Mouse (Mus musculus): ENCODE measurements around the gene Cuedc1. TPM values are rescaled to one million over a fixed set of nuclear protein-coding genes. Genes with fewer than 3 reads are reported as not detected.
A peak's percentile ranks its signal among the peaks of the same experiment; 100 is the strongest.

The Cuedc1 gene
- polyA plus RNA-seq, 1 experiment from 2014 or later, result 23.4 TPM

DNA sequence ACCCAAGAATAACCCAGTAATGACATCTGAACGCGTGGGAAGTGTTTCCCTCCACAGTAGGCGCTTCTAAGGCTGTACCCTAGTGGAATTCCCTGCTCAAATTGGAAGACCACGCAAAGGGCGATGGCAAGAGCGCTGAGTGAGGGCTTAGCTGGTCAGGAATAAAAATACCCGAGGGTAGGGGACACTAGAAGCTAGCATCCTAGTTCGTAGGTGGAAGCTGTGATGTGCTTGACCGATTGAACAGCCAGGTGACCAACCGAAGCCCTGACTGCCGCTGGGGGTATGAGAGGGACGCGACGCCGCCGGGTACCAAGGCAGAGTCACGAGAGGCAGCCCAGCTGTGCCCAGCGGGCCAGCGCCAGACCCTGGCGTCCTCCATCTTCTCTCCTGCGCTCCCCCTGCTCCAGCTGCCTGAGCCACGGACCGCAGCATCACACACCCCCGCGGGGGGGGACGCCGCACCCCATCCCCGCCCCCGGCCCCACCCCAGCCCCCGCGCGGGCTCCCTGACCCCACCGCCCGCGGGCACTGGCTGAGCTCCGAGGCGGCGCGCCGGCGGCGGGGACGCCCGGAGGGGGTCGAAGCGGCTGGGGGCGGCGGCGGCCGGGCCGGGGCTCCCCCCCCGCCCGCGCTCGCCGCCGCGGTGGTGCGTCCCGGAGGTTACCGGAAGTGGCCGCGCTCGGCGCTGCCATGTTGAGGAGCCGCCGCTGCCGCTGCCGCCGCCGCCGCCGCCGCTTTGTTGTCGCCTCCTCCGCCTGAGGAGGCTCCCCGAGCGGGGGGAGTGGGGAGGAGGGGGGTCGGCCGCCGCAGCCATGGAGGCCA lies 30.1 kb upstream of the Cuedc1 start, which contains the start of gene Vezf1:
Gene Vezf1, plus strand, starts transcription at position 694 of the 825 bp plus-strand sequence.
- no peaks in the 10 kb centered on the region for H3K27me3 ChIP-seq
- under 1% methylated on average over 63 of the region's 81 CpGs for WGBS
- peak within 1 kb of the TSS; percentile 98 for H3K4me3 ChIP-seq (replicated peaks)
- peak within 1 kb of the TSS; percentile 98 for H3K27ac ChIP-seq
- H3K4me1 ChIP-seq, result peaks cover 39% of the 10 kb centered on the region
- peak; percentile 87 for ATAC-seq (replicated peaks; ENCODE audit: low FRiP score)
- H3K9me3 ChIP-seq (replicated peaks), result no peaks in the 10 kb centered on the region
- H3K36me3 ChIP-seq, result no peaks in the 10 kb centered on the region
- H3K9ac ChIP-seq, result peak within 1 kb of the TSS; percentile 92
- peak within 1 kb of the TSS; percentile 92 for H3K4me2 ChIP-seq

DNA sequence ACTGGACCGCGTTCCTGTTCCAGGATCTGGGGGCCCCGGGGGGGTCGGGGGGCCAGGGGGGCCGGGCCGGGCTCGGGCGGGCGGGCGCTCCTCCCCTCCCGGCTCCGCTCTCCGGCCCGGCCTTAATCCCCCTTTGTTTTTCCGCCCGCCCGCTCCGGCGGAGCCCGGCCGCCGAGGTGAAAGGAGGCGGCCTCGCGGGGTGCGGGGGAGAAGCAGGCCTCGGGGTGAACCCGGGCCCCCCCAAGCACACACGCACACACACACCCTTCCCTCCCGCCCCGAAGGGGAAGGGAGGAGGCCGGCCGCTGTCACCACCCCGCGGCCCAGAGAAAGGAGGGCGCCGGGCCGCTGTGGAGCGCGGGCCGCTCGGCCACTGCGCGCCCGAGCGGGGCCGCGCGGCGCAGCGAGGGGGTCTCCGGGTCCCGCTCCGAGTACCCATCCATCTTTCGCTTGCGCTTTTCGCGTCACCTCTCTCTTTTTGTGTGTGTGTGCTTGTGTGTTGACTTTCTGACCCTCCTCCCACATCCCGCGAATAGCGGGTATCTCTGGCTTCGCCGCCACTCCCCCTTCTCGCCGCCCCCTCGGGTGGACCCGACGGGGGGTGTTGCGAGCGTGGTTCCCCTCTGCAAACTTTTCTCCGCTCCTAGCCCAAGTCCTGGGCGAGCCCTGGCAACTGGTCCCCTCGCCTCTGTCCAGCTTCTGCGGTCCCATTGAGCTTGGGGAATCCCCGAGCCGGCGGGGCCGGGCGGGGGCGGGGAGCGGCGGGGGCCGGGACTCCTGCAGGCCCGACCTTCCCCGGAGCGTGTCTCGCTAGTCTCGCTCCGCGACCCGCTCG lies 29.2 kb upstream of the Cuedc1 start:
- Histone ChIP-seq H3K9ac (peak overlapping the region; percentile 92), H3K4me2 (peak overlapping the region; percentile 92), H3K27me3 (no peaks in the 10 kb centered on the region), H3K36me3 (peaks cover 7% of the 10 kb centered on the region), H3K27ac (peak overlapping the region; percentile 98), H3K9me3 (replicated peaks) (no peaks in the 10 kb centered on the region), H3K4me3 (replicated peaks) (peak overlapping the region; percentile 98), H3K4me1 (peaks cover 47% of the 10 kb centered on the region)
- peak; percentile 78 for ATAC-seq (replicated peaks; ENCODE audit: low FRiP score)
- under 1% methylated on average over 78 of the region's 92 CpGs for WGBS

DNA sequence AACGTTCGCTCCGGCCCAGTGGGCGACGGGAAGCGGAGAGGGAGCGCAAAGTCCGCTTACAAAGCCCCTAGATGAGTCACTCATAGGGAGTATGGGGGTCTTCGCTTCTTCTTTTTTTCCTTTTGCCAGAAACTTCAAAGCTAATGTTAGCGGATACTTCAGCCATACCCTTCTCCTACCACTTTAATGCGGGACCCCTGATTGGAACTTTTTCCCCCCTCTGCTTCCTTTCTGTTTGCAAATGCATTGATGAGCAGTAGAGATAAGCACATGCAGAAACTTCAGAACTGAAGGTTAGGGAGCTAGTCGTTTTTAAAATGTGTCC lies 28.6 kb upstream of the Cuedc1 start:
- ATAC-seq (replicated peaks; ENCODE audit: low FRiP score), result no peak; the same call in 1 of the 2 replicates
- under 1% methylated on average over 12 of the region's 12 CpGs for WGBS
- Histone ChIP-seq H3K4me1 (peaks cover 47% of the 10 kb centered on the region), H3K9ac (peak overlapping the region; percentile 92), H3K27me3 (no peaks in the 10 kb centered on the region), H3K27ac (peak overlapping the region; percentile 98), H3K9me3 (replicated peaks) (no peaks in the 10 kb centered on the region), H3K36me3 (peaks cover 13% of the 10 kb centered on the region), H3K4me2 (peak overlapping the region; percentile 92), H3K4me3 (replicated peaks) (peak overlapping the region; percentile 98)

DNA sequence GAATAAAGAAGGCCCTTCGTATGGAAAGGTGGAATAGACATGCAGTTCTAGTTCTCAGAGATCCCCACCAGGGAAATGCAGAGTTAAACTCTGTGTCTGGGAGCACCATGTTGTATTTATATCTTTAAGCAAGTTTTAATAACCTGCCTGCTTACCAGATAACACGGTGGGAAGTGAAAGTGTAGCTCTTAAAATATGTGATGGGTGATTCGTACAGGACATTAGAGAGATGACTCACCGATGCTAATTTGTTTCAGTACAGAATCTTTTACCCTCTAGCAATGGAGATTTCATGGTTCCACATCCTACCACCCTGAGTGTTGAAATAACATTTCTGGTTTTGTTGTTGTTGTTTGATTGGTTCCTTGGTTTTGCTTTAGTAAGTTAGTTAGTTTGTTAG lies 27.5 kb upstream of the Cuedc1 start:
- peaks cover 47% of the 10 kb centered on the region for H3K4me1 ChIP-seq
- H3K9ac ChIP-seq, result no peak overlapping the region
- no peaks in the 10 kb centered on the region for H3K27me3 ChIP-seq
- peak overlapping the region; percentile 98 for H3K4me3 ChIP-seq (replicated peaks)
- WGBS, result 23% methylated on average over 4 of the region's 4 CpGs
- H3K36me3 ChIP-seq, result peaks cover 23% of the 10 kb centered on the region
- no peaks in the 10 kb centered on the region for H3K9me3 ChIP-seq (replicated peaks)
- H3K4me2 ChIP-seq, result peak overlapping the region; percentile 92
- no peak for ATAC-seq (replicated peaks; ENCODE audit: low FRiP score)
- no peak overlapping the region for H3K27ac ChIP-seq

DNA sequence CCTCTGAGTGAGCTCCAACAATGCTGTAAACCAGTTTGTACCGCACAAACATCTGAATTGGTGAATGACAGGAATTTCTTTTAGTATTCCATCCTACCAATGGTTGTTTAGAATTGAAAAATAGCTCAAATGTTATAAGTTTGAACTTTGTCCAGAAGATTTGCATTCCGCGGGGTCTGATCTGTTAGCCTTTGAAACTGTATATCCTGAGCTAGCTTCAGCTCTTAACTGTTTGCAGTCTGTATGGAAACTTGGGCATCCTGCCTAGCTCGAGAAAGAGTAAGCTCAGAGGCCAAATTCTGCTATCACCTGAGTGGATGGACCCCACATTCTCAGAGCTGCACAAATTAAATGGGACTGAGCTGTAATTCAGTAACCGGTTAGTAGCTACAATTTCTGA lies 26.7 kb upstream of the Cuedc1 start:
- ATAC-seq (replicated peaks; ENCODE audit: low FRiP score), result no peak
- Histone ChIP-seq H3K4me3 (replicated peaks) (peak overlapping the region; percentile 11), H3K36me3 (peaks cover 30% of the 10 kb centered on the region), H3K4me1 (peaks cover 47% of the 10 kb centered on the region), H3K27me3 (no peaks in the 10 kb centered on the region), H3K9ac (no peak overlapping the region), H3K27ac (0 out of 2 replicates have a peak overlapping the region, but pooled peaks have one; percentile 15), H3K4me2 (peak overlapping the region; percentile 92), H3K9me3 (replicated peaks) (no peaks in the 10 kb centered on the region)
- WGBS, result 31% methylated on average over 5 of the region's 5 CpGs

DNA sequence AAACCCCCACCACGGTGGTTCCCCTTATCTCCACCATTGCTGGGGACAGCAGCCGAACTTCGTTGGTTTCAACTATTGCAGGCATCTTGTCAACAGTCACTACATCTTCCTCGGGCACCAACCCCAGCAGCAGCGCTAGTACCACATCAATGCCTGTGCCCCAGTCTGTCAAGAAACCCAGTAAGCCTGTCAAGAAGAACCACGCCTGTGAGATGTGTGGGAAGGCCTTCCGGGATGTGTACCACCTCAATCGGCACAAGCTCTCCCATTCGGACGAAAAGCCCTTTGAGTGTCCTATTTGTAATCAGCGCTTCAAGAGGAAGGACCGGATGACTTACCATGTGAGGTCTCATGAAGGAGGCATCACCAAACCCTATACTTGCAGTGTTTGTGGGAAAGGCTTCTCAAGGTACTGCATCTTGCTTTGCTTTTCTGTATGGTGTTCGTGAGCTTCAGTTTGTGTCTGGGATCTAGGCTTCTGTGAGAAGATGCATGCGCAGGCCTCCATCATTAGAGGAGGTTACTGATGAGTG lies 24.4 kb upstream of the Cuedc1 start:
- Histone ChIP-seq H3K27me3 (no peaks in the 10 kb centered on the region), H3K9ac (no peak overlapping the region), H3K4me2 (no peak overlapping the region), H3K4me3 (replicated peaks) (no peak overlapping the region), H3K27ac (no peak overlapping the region), H3K4me1 (peaks cover 41% of the 10 kb centered on the region), H3K36me3 (peaks cover 51% of the 10 kb centered on the region), H3K9me3 (replicated peaks) (no peaks in the 10 kb centered on the region)
- 84% methylated on average over 14 of the region's 14 CpGs for whole genome bisulfite sequencing
- no peak for ATAC-seq (replicated peaks; ENCODE audit: low FRiP score)

DNA sequence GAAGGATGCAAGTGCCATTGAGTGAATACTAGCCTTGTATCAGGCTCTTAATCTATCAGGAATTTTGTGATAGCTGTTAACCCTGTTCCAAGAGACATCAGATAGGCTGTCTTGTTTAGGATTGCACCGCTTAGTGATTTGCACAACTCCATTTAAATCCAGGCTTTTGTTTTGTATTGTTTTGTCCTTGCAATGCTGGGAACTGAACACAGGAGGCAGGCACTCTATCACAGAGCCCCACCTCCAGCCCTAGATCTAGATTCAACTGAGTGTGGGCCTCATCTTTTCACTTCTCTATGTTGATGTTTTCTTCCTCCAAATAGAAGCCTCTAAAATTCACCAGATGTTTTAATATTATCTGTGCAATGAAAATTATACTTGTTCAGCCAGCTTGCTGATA lies 22.2 kb upstream of the Cuedc1 start:
- no peak for ATAC-seq (replicated peaks; ENCODE audit: low FRiP score)
- Histone ChIP-seq H3K4me3 (replicated peaks) (no peak overlapping the region), H3K27me3 (no peaks in the 10 kb centered on the region), H3K27ac (no peak overlapping the region), H3K9me3 (replicated peaks) (no peaks in the 10 kb centered on the region), H3K9ac (no peak overlapping the region), H3K36me3 (peaks cover 74% of the 10 kb centered on the region), H3K4me1 (peaks cover 27% of the 10 kb centered on the region), H3K4me2 (no peak overlapping the region)
- WGBS, result 76% methylated on average over 1 of the region's 1 CpGs

DNA sequence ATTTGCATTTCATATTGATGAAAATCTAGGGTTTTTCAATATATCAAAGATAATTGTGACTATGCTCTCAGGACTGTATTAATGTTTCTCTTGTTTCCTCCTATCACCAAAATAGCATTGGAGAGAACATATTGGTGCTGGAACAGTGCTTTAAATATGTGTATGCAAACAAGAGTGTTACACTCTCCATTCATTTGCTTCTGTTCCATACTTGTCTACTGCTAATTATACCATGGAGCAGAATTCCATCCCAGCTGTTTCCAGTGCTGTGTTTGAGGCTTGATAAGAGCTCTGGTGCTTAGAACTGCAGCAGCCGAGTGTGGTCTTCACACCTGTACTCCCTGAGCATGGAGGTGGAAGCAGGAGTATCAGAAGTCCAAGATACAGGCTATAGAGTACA lies 21.5 kb upstream of the Cuedc1 start:
- no peak for ATAC-seq (replicated peaks; ENCODE audit: low FRiP score)
- Histone ChIP-seq H3K4me3 (replicated peaks) (no peak overlapping the region), H3K27ac (no peak overlapping the region), H3K27me3 (no peaks in the 10 kb centered on the region), H3K4me2 (no peak overlapping the region), H3K4me1 (peaks cover 20% of the 10 kb centered on the region), H3K36me3 (peaks cover 81% of the 10 kb centered on the region), H3K9ac (no peak overlapping the region), H3K9me3 (replicated peaks) (no peaks in the 10 kb centered on the region)
- 84% methylated on average over 1 of the region's 1 CpGs for WGBS

DNA sequence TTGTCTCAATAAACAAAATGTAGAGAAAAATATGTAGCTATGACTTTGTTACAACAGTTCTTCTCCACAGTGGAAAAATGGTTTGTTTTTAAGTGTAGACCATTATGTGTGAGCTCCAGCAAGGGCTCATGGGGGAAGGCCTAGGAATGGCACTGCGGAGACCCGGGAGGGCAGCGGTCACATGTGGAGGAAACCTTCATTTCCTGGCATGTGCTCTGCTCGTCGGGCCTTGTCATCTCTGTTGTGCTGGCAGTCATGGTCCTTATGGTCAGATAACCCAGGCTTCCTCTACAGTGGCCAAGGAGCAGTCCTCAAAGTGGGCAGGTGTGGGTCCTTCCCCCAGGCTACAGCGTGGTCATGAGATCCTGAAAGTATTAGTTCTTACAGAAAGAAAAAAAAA lies 14.2 kb upstream of the Cuedc1 start:
- Histone ChIP-seq H3K27me3 (no peaks in the 10 kb centered on the region), H3K27ac (no peak overlapping the region), H3K4me3 (replicated peaks) (no peak overlapping the region), H3K9me3 (replicated peaks) (no peaks in the 10 kb centered on the region), H3K4me1 (peaks cover 15% of the 10 kb centered on the region), H3K9ac (no peak overlapping the region), H3K4me2 (no peak overlapping the region), H3K36me3 (peaks cover 56% of the 10 kb centered on the region)
- ATAC-seq (replicated peaks; ENCODE audit: low FRiP score), result no peak
- WGBS, result 67% methylated on average over 6 of the region's 6 CpGs

DNA sequence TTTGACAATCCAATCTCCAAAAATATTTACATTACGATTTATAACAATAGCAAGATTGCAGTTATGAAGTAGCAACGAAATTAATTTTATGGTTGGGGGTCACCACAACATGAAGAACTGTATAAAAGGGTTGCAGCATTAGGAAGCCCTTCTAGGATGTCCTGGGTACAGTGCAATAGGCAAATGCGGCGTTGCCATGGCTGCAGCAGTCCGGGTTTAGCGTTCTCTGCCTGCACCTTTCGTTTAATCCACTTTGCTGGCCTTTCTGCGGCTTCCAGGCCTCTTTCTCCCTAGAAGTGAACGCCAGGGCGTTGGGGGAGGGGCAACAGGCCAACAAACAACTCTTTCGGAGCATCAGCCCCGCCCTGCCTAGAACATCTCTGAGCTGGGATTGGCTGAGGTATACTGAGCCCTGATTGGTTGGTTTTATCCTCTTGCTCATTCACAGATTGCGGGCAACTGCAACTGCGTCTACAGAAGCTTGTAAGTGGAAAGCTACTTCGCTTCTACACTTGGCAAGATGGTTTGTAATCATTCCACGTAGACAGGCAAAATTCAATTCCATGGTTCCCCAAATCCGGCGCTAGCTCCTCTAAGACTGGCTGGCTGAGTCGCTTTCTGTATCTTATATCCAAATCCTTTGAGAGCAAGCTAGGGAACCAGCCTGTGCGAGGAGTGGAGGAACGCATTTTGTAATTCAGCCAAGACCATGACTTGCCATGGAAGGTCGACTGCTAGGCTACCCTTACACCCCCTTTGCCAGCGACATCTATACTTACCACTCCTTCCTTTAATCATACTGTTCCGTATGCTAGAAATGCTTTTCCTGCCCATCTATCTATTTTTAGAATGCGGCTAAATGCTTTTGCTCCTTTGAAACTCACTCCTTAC lies 10.9 kb upstream of the Cuedc1 start:
- no peaks in the 10 kb centered on the region for H3K9me3 ChIP-seq (replicated peaks)
- WGBS, result 7% methylated on average over 25 of the region's 25 CpGs
- H3K27ac ChIP-seq, result peak overlapping the region; percentile 38
- peaks cover 24% of the 10 kb centered on the region for H3K4me1 ChIP-seq
- peak overlapping the region; percentile 73 for H3K4me2 ChIP-seq
- ATAC-seq (replicated peaks; ENCODE audit: low FRiP score), result peak; percentile 94
- peaks cover 23% of the 10 kb centered on the region for H3K36me3 ChIP-seq
- peak overlapping the region; percentile 30 for H3K9ac ChIP-seq
- H3K4me3 ChIP-seq (replicated peaks), result peak overlapping the region; percentile 40
- no peaks in the 10 kb centered on the region for H3K27me3 ChIP-seq

DNA sequence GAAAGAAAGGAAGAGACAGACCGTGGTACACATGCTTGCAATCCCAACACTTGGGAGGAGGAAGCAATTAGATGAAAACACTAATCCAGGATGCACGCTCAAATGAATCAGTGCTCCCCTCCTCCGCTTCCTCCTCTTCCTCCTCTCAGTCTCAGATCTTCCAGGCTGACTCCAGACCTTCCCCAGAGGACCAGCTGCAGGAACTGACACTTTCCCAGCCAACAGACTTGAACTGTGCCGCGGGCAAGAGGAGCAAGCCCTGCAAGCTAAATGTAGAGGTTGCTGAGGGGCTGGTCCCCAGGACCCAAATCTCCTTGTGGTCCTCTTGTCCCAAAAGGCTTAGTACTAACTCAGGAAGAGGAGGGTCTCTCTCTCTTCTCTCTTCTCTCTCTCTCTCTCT lies 8.7 kb upstream of the Cuedc1 start:
- Histone ChIP-seq H3K27ac (no peak overlapping the region), H3K9ac (no peak overlapping the region), H3K4me2 (no peak overlapping the region), H3K4me3 (replicated peaks) (no peak overlapping the region), H3K27me3 (no peaks in the 10 kb centered on the region), H3K36me3 (peaks cover 4% of the 10 kb centered on the region), H3K9me3 (replicated peaks) (no peaks in the 10 kb centered on the region), H3K4me1 (peaks cover 24% of the 10 kb centered on the region)
- WGBS, result 53% methylated on average over 5 of the region's 5 CpGs
- ATAC-seq (replicated peaks; ENCODE audit: low FRiP score), result no peak

Data from kidney, embryonic 15.5 days (tissue).